Mouse (Mus musculus): ENCODE data around the gene Mdm2. TPM values are rescaled to one million over a fixed set of nuclear protein-coding genes. Genes with fewer than 3 reads are reported as not detected.

Mdm2 gene
- polyA plus RNA-seq, 1 experiment, result 83.0 TPM

DNA sequence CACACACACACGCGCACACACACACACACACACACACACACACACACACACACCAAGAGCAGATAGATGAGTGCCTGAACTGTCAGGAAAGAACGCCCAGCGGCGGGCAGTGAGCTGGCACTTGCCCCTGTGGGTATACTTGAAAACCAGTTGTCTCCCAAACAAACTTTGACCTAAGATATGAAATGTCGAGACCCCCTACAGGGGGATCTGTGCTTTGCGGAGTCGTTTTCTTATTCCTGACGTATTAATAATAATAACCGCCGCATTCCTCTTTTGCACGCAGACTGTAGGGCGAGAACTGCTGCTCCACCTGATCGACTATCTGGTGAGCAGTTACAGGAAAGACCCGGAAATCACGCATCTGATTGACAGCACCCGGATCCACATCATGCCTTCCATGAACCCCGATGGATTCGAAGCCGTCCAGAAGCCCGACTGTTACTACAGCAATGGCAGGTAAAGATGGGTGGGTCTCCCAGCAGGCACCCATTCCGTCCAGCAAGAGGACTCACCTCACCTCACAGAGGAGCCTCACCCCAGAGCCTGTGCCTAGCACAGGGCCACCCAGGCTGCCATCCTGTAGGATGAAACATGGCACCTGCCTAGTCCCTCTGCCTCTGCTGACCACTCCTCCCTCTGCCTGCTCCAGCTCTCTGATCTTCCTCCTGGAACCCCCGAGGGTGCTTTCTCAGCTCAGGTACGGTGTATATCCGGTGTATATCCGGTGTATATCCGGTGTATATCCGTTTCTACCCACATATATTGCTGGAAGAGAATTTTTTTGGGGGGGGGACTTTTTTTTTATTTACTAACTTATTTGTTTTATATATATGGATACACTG lies 42.7 kb downstream of the Mdm2 start:
- Histone ChIP-seq H3K27me3 (ENCODE audit: control insufficient read depth, insufficient read depth, low read length) (no peaks in the 10 kb centered on the region), H3K27ac (ENCODE audit: control insufficient read depth, insufficient read depth, low read length) (no peak overlapping the region), H3K4me1 (replicated peaks; ENCODE audit: control insufficient read depth, insufficient read depth, low read length) (peaks cover 2% of the 10 kb centered on the region; the same call in 1 of the 2 replicates), H3K36me3 (ENCODE audit: control insufficient read depth, insufficient read depth, low read length) (no peaks in the 10 kb centered on the region), H3K4me3 (ENCODE audit: control insufficient read depth, insufficient read depth, low read length) (no peak overlapping the region)
- WGBS, result 95% methylated on average over 28 of the region's 28 CpGs
- no peak for DNase-seq
- TF ChIP-seq POLR2A (IDR thresholded peaks at IDR 0.05; ENCODE audit: control insufficient read depth, extremely low read depth, insufficient read depth, low read length, poor library complexity) (no peak), CTCF (IDR thresholded peaks at IDR 0.05; ENCODE audit: borderline replicate concordance, control insufficient read depth, extremely low read depth, insufficient read depth, low read length, poor library complexity) (no peak)

- no peak for DNase-seq
- TF ChIP-seq POLR2A (IDR thresholded peaks at IDR 0.05; ENCODE audit: control insufficient read depth, extremely low read depth, insufficient read depth, low read length, poor library complexity), result no peak
- TF ChIP-seq CTCF (IDR thresholded peaks at IDR 0.05; ENCODE audit: borderline replicate concordance, control insufficient read depth, extremely low read depth, insufficient read depth, low read length, poor library complexity), result no peak
- 95% methylated on average over 9 of the region's 9 CpGs for WGBS
- no peak overlapping the region for H3K4me3 ChIP-seq (ENCODE audit: control insufficient read depth, insufficient read depth, low read length)
- peaks cover 2% of the 10 kb centered on the region; the same call in 1 of the 2 replicates for H3K4me1 ChIP-seq (replicated peaks; ENCODE audit: control insufficient read depth, insufficient read depth, low read length)
- no peaks in the 10 kb centered on the region for H3K27me3 ChIP-seq (ENCODE audit: control insufficient read depth, insufficient read depth, low read length)
- H3K27ac ChIP-seq (ENCODE audit: control insufficient read depth, insufficient read depth, low read length), result no peak overlapping the region
- no peaks in the 10 kb centered on the region for H3K36me3 ChIP-seq (ENCODE audit: control insufficient read depth, insufficient read depth, low read length)
Observed at GRCm38 (mm10) chr10:117666947-117667630, 43.5 kb downstream of the Mdm2 start.

DNA sequence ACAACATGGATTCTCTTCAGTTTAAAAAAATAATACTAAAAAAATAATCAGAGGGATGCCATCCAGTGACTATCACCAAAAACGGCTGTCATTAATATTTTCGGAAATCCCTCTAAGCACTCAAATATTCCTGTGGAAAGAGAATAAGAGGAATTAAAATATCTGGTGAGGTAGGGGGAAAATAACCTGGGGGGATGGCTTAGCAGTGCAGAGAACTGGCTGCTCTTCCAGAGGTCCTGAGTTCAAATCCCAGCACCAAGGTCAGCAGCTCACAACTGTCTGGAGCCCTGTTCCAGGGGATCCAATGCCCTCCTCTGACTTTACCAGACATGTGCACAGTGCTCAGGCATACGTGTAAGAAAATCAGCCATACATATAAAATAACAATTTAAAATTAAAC lies 44.2 kb downstream of the Mdm2 start:
- no peaks in the 10 kb centered on the region for H3K27me3 ChIP-seq (ENCODE audit: control insufficient read depth, insufficient read depth, low read length)
- H3K27ac ChIP-seq (ENCODE audit: control insufficient read depth, insufficient read depth, low read length), result no peak overlapping the region
- no peaks in the 10 kb centered on the region for H3K36me3 ChIP-seq (ENCODE audit: control insufficient read depth, insufficient read depth, low read length)
- WGBS, result 95% methylated on average over 3 of the region's 3 CpGs
- DNase-seq, result no peak
- H3K4me3 ChIP-seq (ENCODE audit: control insufficient read depth, insufficient read depth, low read length), result no peak overlapping the region
- H3K4me1 ChIP-seq (replicated peaks; ENCODE audit: control insufficient read depth, insufficient read depth, low read length), result peaks cover 2% of the 10 kb centered on the region; the same call in 1 of the 2 replicates
- no peak for TF ChIP-seq CTCF (IDR thresholded peaks at IDR 0.05; ENCODE audit: borderline replicate concordance, control insufficient read depth, extremely low read depth, insufficient read depth, low read length, poor library complexity)
- no peak for TF ChIP-seq POLR2A (IDR thresholded peaks at IDR 0.05; ENCODE audit: control insufficient read depth, extremely low read depth, insufficient read depth, low read length, poor library complexity)

DNA sequence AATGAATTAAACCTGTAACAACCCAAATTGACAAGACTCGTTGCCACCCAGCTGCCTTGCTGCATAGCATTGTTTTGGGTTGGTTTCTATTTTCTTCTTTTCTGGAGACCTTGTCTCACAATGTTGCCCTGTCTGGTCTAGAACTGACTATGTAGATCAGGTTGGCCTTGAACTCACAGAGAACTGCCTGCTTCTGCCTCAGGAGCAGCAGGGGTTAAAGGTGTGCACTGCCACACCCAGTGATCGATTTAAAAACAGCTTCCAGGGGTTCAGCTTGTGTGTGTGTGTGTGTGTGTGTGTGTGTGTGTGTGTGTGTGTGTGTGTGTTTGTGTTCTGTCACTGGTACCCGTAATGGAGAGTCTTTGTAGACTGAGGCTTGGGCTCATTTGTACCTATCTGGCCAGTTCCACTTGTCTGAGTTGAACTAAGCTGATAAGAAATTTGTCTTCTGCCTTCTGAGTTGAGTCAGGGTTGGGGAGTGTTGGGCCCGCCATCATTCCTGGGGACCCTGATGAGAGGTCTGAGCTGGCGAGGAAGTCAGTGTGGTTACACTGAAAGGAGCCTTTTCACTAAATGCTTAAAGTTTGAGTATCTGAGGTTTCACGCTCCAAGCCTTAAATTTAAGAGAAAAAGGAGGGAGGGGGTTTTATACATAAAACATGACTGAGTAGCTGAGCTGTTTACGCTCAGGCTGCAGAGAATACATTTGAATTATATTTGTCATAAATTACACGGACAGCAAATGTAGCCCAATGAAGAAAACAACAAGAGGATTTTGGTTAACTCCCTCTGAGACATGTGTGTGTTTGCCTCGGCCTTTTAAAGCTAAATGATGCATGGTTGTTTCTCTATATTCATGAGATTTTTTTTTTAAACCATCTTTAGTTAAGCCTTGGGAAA lies 44.9 kb downstream of the Mdm2 start:
- TF ChIP-seq POLR2A (IDR thresholded peaks at IDR 0.05; ENCODE audit: control insufficient read depth, extremely low read depth, insufficient read depth, low read length, poor library complexity) (no peak), CTCF (IDR thresholded peaks at IDR 0.05; ENCODE audit: borderline replicate concordance, control insufficient read depth, extremely low read depth, insufficient read depth, low read length, poor library complexity) (no peak)
- H3K27ac ChIP-seq (ENCODE audit: control insufficient read depth, insufficient read depth, low read length), result no peak overlapping the region
- H3K4me1 ChIP-seq (replicated peaks; ENCODE audit: control insufficient read depth, insufficient read depth, low read length), result peaks cover 2% of the 10 kb centered on the region; the same call in 1 of the 2 replicates
- no peak for DNase-seq
- WGBS, result 79% methylated on average over 9 of the region's 9 CpGs
- no peaks in the 10 kb centered on the region for H3K27me3 ChIP-seq (ENCODE audit: control insufficient read depth, insufficient read depth, low read length)
- no peak overlapping the region for H3K4me3 ChIP-seq (ENCODE audit: control insufficient read depth, insufficient read depth, low read length)
- H3K36me3 ChIP-seq (ENCODE audit: control insufficient read depth, insufficient read depth, low read length), result no peaks in the 10 kb centered on the region

DNA sequence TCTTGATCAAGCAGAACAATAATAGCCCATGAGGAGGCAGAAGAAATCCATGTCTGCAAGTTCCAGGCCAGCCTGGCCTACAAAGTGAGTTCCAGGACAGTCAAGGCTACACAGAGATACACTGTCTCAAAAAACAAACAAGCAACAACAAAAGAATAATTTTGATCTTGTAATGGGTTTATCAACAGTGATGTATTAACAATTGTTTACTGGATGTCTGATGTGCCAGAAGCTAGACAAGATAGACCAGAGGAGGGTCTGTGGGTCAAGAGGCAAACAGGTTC lies 45.7 kb downstream of the Mdm2 start:
- no peak overlapping the region for H3K4me3 ChIP-seq (ENCODE audit: control insufficient read depth, insufficient read depth, low read length)
- TF ChIP-seq POLR2A (IDR thresholded peaks at IDR 0.05; ENCODE audit: control insufficient read depth, extremely low read depth, insufficient read depth, low read length, poor library complexity), result no peak
- TF ChIP-seq CTCF (IDR thresholded peaks at IDR 0.05; ENCODE audit: borderline replicate concordance, control insufficient read depth, extremely low read depth, insufficient read depth, low read length, poor library complexity), result no peak
- H3K27me3 ChIP-seq (ENCODE audit: control insufficient read depth, insufficient read depth, low read length), result no peaks in the 10 kb centered on the region
- no peaks in the 10 kb centered on the region for H3K36me3 ChIP-seq (ENCODE audit: control insufficient read depth, insufficient read depth, low read length)
- H3K4me1 ChIP-seq (replicated peaks; ENCODE audit: control insufficient read depth, insufficient read depth, low read length), result peaks cover 3% of the 10 kb centered on the region
- no peak overlapping the region for H3K27ac ChIP-seq (ENCODE audit: control insufficient read depth, insufficient read depth, low read length)
- DNase-seq, result no peak

Data from thymus, adult 2 months (tissue).